Mouse (Mus musculus): ENCODE data around the gene Hrc.
"Not testable (repeated sequence)": the region's sequence is repeated elsewhere in the genome, so short reads cannot be mapped to it uniquely, and the experiment has no call there.

The Hrc gene

GRCm38 (mm10) chr7:45333431-45333982, 1.6 kb upstream of the Hrc start, which contains the start of gene Trpm4:
Gene Trpm4, minus strand, starts transcription at chr7:45333780.
- DNase-seq, result peak; percentile 87 to 89

GRCm38 (mm10) chr7:45334605-45335004, 485 bp upstream of the Hrc start:
- DNase-seq, result no peak

GRCm38 (mm10) chr7:45336319-45336718, 1.2 kb downstream of the Hrc start:
- no peak for DNase-seq

- DNase-seq, result no peak
Measured at GRCm38 (mm10) chr7:45337469-45337868, 2.4 kb downstream of the Hrc start.

- peak; percentile 36 to 53 for DNase-seq
Measured at GRCm38 (mm10) chr7:45338161-45338911, 3.2 kb downstream of the Hrc start.

GRCm38 (mm10) chr7:45339410-45340065, 4.4 kb downstream of the Hrc start:
- DNase-seq, result peak; percentile 28 to 41

GRCm38 (mm10) chr7:45340066-45340442, 5.0 kb downstream of the Hrc start:
- DNase-seq, result no peak

- no peak for DNase-seq
Measured at GRCm38 (mm10) chr7:45340669-45341068, 5.6 kb downstream of the Hrc start.

- peak; percentile 65 to 66 for DNase-seq
Measured at GRCm38 (mm10) chr7:45341303-45341702, 6.2 kb downstream of the Hrc start.

- DNase-seq, result no peak
Measured at GRCm38 (mm10) chr7:45342081-45342480, 7.0 kb downstream of the Hrc start.

- peak in 1 of 2 experiments; percentile 30 for DNase-seq
Measured at GRCm38 (mm10) chr7:45343543-45343942, 8.5 kb downstream of the Hrc start.

GRCm38 (mm10) chr7:45346905-45347304, 11.8 kb downstream of the Hrc start:
- no peak for DNase-seq

GRCm38 (mm10) chr7:45353041-45353440, 18.0 kb downstream of the Hrc start:
- DNase-seq, result no peak

- no peak for DNase-seq
Measured at GRCm38 (mm10) chr7:45355318-45356020, 20.4 kb downstream of the Hrc start.

GRCm38 (mm10) chr7:45356087-45356486, 21.0 kb downstream of the Hrc start:
- no peak for DNase-seq

GRCm38 (mm10) chr7:45359081-45359480, 24.0 kb downstream of the Hrc start:
- DNase-seq, result not testable (repeated sequence)

- no peak for DNase-seq
Measured at GRCm38 (mm10) chr7:45360404-45361125, 25.5 kb downstream of the Hrc start.

GRCm38 (mm10) chr7:45361243-45361804, 26.2 kb downstream of the Hrc start:
- DNase-seq, result peak; percentile 63 to 79

- DNase-seq, result peak; percentile 33 to 57
Measured at GRCm38 (mm10) chr7:45362801-45363200, 27.7 kb downstream of the Hrc start.

GRCm38 (mm10) chr7:45363983-45364382, 28.9 kb downstream of the Hrc start:
- DNase-seq, result no peak

GRCm38 (mm10) chr7:45365742-45366651, 30.9 kb downstream of the Hrc start:
- peak in 1 of 2 experiments; percentile 37 for DNase-seq
